Mouse (Mus musculus): ENCODE data around the gene Atg7.

GRCm38 (mm10) chr6:114858722-114859053 is 215.8 kb downstream of the Atg7 start:
- no peak for TF ChIP-seq EP300 (optimal IDR thresholded peaks at IDR 0.05)
- TF ChIP-seq CTCF (IDR thresholded peaks at IDR 0.05; ENCODE audit: low read depth) = no peak

Measured in stomach, postnatal 0 days (tissue).